Mouse (Mus musculus): ENCODE data around the gene Ift57.

DNA sequence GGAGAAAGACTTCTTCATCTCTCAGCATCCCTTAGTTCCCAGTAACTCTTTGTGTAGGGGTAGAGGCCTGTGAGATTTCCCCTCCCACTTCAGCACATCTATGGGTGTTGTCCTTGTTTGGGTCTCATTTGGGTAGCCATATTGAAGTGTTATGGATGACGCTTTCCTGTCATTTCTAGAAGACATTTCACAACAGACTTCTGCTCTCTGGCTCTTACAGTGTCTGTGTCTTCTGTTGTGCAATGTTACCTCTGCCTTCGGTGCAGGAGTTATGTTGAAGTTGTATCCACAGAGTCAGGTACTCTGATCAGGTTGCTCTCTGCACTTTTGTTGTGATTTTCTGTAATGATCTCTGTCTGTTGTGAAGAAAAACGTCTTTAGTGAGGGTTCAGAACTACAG lies 14.3 kb downstream of the Ift57 start:
- no peak for TF ChIP-seq GATA1 (IDR thresholded peaks at IDR 0.05; ENCODE audit: borderline replicate concordance, low read length)
- no peak for TF ChIP-seq FLI1 (IDR thresholded peaks at IDR 0.05; ENCODE audit: low read length)
